Mouse (Mus musculus): ENCODE data around the gene Phrf1. TPM values are rescaled to one million over a fixed set of nuclear protein-coding genes. Genes with fewer than 3 reads are reported as not detected.

Gene Phrf1
- polyA plus RNA-seq, 1 experiment from 2014 or later: 59.5 TPM

DNA sequence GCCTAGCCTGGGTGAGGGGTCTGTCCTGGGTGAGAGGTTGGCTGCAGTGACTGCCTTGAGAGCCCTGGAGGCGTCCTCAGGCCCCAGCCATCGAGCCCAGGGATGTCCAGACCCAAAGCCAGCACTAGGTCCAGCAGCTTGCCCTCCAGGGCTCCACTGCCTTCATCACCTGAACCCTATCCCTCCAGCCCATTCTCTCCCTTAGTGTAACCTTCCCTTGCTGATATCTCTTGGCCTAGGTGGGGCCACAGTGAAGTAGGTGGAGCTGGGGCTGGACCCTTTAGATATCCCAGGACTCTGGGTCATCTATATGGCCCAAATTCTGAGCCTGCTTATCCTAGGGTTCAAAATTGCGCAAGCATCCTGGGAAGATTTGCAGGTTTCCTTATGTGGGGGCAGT, 19.1 kb upstream of the Phrf1 start:
- Histone ChIP-seq H3K4me3 (ENCODE audit: low read depth, low read length) (no peak overlapping the region), H3K4me1 (ENCODE audit: control insufficient read depth, insufficient read depth, low read length) (no peaks in the 10 kb centered on the region), H3K27me3 (ENCODE audit: control insufficient read depth, insufficient read depth, low read length) (no peaks in the 10 kb centered on the region), H3K9ac (replicated peaks; ENCODE audit: low read depth, low read length) (no peak overlapping the region), H3K4me2 (ENCODE audit: low read depth, low read length) (no peak overlapping the region), H3K36me3 (ENCODE audit: control insufficient read depth, insufficient read depth, low read length) (no peaks in the 10 kb centered on the region), H3K27ac (ENCODE audit: low read depth, low read length) (no peak overlapping the region), H3K9me3 (ENCODE audit: control insufficient read depth, low read length) (no peaks in the 10 kb centered on the region)
- no peak for ATAC-seq (ENCODE audit: low read depth)
- WGBS: 75% methylated on average over 3 of the region's 3 CpGs

DNA sequence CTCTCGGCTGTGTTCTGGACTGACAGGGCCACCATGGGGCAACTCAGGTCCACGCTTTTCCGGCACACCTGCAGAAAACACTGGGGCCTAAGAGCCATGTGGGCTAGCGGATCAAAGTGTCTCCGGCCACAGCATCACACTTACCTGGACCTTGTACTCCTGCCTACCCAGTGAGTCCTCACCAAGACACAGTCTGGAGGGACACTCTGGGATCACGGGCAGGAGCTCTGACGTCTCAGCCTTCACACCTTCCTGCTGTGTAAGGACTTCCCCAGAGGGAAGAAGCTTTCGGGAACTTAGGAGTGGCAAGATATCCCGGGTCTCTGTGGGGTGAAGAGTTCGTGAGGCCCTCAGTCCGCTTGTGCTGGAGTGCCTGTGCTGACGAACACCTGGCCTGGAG, 18.4 kb upstream of the Phrf1 start:
- WGBS: 87% methylated on average over 12 of the region's 12 CpGs
- Histone ChIP-seq H3K27ac (ENCODE audit: low read depth, low read length) (no peak overlapping the region), H3K4me1 (ENCODE audit: control insufficient read depth, insufficient read depth, low read length) (peaks cover 4% of the 10 kb centered on the region; the same call in 1 of the 2 replicates), H3K4me2 (ENCODE audit: low read depth, low read length) (no peak overlapping the region), H3K4me3 (ENCODE audit: low read depth, low read length) (no peak overlapping the region), H3K36me3 (ENCODE audit: control insufficient read depth, insufficient read depth, low read length) (no peaks in the 10 kb centered on the region), H3K27me3 (ENCODE audit: control insufficient read depth, insufficient read depth, low read length) (no peaks in the 10 kb centered on the region), H3K9me3 (ENCODE audit: control insufficient read depth, low read length) (no peaks in the 10 kb centered on the region), H3K9ac (replicated peaks; ENCODE audit: low read depth, low read length) (no peak overlapping the region)
- no peak for ATAC-seq (ENCODE audit: low read depth)

DNA sequence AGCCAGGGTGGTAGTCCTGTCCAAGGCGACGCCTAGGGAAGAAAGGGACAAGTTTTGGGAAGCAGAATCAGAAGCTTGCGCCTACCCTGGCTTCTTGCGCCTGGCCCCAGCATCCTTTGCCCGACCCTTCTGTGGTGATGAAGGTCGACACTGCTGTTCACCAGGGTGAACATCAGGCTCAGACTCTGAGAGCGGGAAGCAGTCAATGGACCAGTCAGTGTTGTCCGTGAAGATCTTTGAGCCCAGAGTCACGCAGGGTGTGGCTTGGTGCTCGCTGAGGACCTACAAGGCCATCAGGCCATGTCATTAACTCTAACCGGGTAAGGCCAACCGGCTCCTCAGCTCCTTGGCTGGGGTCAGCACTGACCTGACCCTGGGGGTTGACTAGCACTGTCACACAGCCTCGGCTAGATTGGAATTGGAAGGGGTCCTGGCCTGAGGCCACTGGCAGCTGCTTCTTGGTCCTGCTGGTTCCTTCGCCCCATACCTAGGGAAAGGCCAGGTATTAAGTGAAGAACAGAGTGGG, 17.9 kb upstream of the Phrf1 start:
- Histone ChIP-seq H3K9me3 (ENCODE audit: control insufficient read depth, low read length) (no peaks in the 10 kb centered on the region), H3K4me2 (ENCODE audit: low read depth, low read length) (no peak overlapping the region), H3K4me3 (ENCODE audit: low read depth, low read length) (no peak overlapping the region), H3K27ac (ENCODE audit: low read depth, low read length) (no peak overlapping the region), H3K36me3 (ENCODE audit: control insufficient read depth, insufficient read depth, low read length) (no peaks in the 10 kb centered on the region), H3K27me3 (ENCODE audit: control insufficient read depth, insufficient read depth, low read length) (no peaks in the 10 kb centered on the region), H3K9ac (replicated peaks; ENCODE audit: low read depth, low read length) (no peak overlapping the region), H3K4me1 (ENCODE audit: control insufficient read depth, insufficient read depth, low read length) (peaks cover 5% of the 10 kb centered on the region; the same call in 1 of the 2 replicates)
- no peak for ATAC-seq (ENCODE audit: low read depth)
- 89% methylated on average over 14 of the region's 14 CpGs for WGBS

DNA sequence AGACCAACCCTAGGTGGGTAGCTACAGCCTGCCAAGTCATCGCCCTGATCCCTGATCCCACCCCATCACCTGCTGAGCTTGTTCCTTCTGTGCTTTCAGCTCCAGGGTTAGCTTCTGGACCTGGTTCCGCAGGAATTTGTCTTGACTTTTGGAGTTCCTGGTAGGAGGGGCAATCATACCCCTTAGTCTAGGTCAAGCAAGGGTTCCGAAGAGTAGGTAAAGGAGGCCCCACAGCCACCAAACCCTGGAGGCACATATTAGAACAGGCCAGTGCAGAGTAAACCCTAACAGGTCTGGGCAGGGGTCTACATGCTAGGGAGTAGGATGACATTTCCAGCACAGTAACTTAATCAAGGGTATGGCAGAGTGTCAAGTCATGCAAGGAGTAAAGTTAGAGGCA, 15.5 kb upstream of the Phrf1 start:
- no peak for ATAC-seq (ENCODE audit: low read depth)
- 87% methylated on average over 3 of the region's 3 CpGs for WGBS
- no peaks in the 10 kb centered on the region for H3K9me3 ChIP-seq (ENCODE audit: control insufficient read depth, low read length)
- no peak overlapping the region for H3K27ac ChIP-seq (ENCODE audit: low read depth, low read length)
- no peak overlapping the region for H3K4me2 ChIP-seq (ENCODE audit: low read depth, low read length)
- no peaks in the 10 kb centered on the region for H3K27me3 ChIP-seq (ENCODE audit: control insufficient read depth, insufficient read depth, low read length)
- H3K4me3 ChIP-seq (ENCODE audit: low read depth, low read length): no peak overlapping the region
- H3K9ac ChIP-seq (replicated peaks; ENCODE audit: low read depth, low read length): no peak overlapping the region
- H3K36me3 ChIP-seq (ENCODE audit: control insufficient read depth, insufficient read depth, low read length): no peaks in the 10 kb centered on the region
- peaks cover 14% of the 10 kb centered on the region for H3K4me1 ChIP-seq (ENCODE audit: control insufficient read depth, insufficient read depth, low read length)

DNA sequence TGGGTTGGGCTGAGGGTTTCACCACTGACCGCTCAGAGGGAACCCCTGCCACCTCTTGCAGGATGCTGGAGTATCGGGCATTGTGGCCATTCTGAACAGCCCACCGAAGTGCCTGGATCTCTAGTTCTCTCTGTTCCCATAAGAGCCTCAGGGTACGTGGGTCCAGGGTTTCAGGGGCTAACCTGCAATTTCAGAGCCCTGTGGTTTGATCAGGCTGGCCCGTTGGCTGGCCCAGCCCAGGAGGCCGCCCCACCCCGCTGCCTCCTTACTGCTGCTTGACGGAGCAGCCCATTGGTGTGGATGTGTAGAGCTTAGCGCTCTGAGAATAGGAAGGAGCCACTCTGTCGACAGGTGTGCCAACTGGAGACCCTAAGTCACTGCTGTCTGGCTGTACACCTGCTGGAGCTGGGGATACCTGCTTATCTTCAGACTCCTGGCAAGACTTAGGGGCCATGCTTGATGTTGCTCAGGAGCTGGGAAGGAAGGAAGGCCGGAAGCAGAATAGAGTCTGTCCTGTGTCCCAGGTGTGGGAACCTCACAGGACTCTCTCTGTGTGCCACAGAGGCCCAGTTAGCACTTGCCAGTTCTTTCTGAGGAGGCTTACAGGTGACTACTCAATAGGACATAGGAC, 14.9 kb upstream of the Phrf1 start, which contains the start of gene Lmntd2:
Gene Lmntd2, minus strand, starts transcription at position 476 of the 631 bp plus-strand sequence.
- H3K36me3 ChIP-seq (ENCODE audit: control insufficient read depth, insufficient read depth, low read length): no peaks in the 10 kb centered on the region

DNA sequence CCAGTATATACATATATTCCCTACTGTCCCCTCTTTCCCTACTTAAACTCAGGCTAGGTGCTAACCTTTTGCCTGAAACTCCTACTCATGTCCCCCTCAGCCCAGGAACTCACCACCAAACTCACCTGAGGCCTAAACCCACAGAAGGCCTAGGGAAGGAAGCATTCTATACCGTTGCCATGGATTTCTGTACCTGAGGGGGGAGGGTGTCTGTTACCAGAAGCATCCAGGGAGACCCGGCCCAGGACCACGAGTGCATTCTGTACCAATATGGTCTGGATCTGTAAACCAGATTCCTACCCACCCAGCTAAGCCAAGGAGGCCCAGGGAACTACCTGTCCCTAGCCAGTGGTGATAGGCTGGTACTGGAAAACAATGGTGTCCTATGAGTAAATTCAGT, 14.3 kb upstream of the Phrf1 start:
- H3K4me3 ChIP-seq (ENCODE audit: low read depth, low read length): no peak overlapping the region
- H3K4me2 ChIP-seq (ENCODE audit: low read depth, low read length): no peak overlapping the region
- no peaks in the 10 kb centered on the region for H3K27me3 ChIP-seq (ENCODE audit: control insufficient read depth, insufficient read depth, low read length)
- WGBS: 82% methylated on average over 3 of the region's 3 CpGs
- H3K9me3 ChIP-seq (ENCODE audit: control insufficient read depth, low read length): no peaks in the 10 kb centered on the region
- H3K9ac ChIP-seq (replicated peaks; ENCODE audit: low read depth, low read length): no peak overlapping the region
- H3K27ac ChIP-seq (ENCODE audit: low read depth, low read length): no peak overlapping the region
- no peak for ATAC-seq (ENCODE audit: low read depth)
- peaks cover 14% of the 10 kb centered on the region for H3K4me1 ChIP-seq (ENCODE audit: control insufficient read depth, insufficient read depth, low read length)
- H3K36me3 ChIP-seq (ENCODE audit: control insufficient read depth, insufficient read depth, low read length): no peaks in the 10 kb centered on the region

More for the DNA sequence above, 14.9 kb upstream of the Phrf1 start, which contains the start of gene Lmntd2:
- H3K4me1 ChIP-seq (ENCODE audit: control insufficient read depth, insufficient read depth, low read length): peaks cover 14% of the 10 kb centered on the region
- H3K9me3 ChIP-seq (ENCODE audit: control insufficient read depth, low read length): no peaks in the 10 kb centered on the region
- peak within 1 kb of the TSS; percentile 56; the same call in 1 of the 2 replicates for H3K9ac ChIP-seq (replicated peaks; ENCODE audit: low read depth, low read length)
- H3K27me3 ChIP-seq (ENCODE audit: control insufficient read depth, insufficient read depth, low read length): no peaks in the 10 kb centered on the region
- WGBS: 97% methylated on average over 11 of the region's 11 CpGs
- peak within 1 kb of the TSS; percentile 67 for H3K4me3 ChIP-seq (ENCODE audit: low read depth, low read length)
- H3K4me2 ChIP-seq (ENCODE audit: low read depth, low read length): peak within 1 kb of the TSS; percentile 91
- no peak for ATAC-seq (ENCODE audit: low read depth)
- peak within 1 kb of the TSS; percentile 65 for H3K27ac ChIP-seq (ENCODE audit: low read depth, low read length)

DNA sequence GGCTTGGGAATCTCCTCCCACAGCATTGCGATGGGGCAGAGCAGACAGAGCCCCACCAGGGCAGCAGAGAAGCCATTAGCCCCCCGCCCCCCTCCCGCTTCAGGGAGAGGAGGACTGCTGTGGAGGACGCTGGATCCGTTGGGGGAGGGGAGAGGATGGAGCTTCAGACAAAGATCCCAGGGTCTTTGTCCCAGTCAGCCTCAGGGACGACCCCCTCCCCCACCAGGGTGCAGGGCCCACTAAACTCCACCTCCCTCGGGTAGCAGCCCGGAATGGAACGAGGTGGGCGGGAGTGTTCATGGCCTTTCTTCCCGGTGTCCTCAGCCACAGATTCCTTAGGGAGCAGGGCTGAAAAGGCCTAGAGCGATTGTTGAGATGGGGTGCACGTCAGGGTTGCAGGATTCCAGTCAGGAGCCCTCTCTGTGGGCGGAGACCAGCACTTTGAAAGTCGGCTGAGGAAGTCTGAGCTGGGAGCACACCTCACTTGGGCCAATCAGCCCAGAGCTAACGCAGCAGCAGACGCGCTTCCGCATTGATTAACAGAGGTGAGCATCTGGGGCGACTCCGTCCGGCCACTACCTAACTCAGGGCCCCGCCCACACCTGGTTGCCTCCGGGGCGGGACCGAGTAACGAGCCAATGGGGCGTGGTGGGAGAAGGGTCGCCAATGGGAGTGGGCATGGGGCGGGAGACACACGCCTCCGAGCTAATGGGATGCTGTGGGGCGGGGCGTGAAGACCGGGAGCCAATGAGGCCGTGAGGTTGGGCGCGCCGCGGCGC, 13.3 kb upstream of the Phrf1 start, which contains the start of gene Rassf7:
Gene Rassf7, plus strand, starts transcription at position 760 of the 779 bp plus-strand sequence.
- no peaks in the 10 kb centered on the region for H3K27me3 ChIP-seq (ENCODE audit: control insufficient read depth, insufficient read depth, low read length)
- under 1% methylated on average over 38 of the region's 41 CpGs for WGBS
- no peaks in the 10 kb centered on the region for H3K9me3 ChIP-seq (ENCODE audit: control insufficient read depth, low read length)
- H3K9ac ChIP-seq (replicated peaks; ENCODE audit: low read depth, low read length): peak within 1 kb of the TSS; percentile 56
- peak within 1 kb of the TSS; percentile 65 for H3K27ac ChIP-seq (ENCODE audit: low read depth, low read length)
- H3K4me3 ChIP-seq (ENCODE audit: low read depth, low read length): peak within 1 kb of the TSS; percentile 67
- H3K36me3 ChIP-seq (ENCODE audit: control insufficient read depth, insufficient read depth, low read length): no peaks in the 10 kb centered on the region
- peaks cover 14% of the 10 kb centered on the region for H3K4me1 ChIP-seq (ENCODE audit: control insufficient read depth, insufficient read depth, low read length)
- ATAC-seq (ENCODE audit: low read depth): peak; percentile 95
- peak within 1 kb of the TSS; percentile 91 for H3K4me2 ChIP-seq (ENCODE audit: low read depth, low read length)

DNA sequence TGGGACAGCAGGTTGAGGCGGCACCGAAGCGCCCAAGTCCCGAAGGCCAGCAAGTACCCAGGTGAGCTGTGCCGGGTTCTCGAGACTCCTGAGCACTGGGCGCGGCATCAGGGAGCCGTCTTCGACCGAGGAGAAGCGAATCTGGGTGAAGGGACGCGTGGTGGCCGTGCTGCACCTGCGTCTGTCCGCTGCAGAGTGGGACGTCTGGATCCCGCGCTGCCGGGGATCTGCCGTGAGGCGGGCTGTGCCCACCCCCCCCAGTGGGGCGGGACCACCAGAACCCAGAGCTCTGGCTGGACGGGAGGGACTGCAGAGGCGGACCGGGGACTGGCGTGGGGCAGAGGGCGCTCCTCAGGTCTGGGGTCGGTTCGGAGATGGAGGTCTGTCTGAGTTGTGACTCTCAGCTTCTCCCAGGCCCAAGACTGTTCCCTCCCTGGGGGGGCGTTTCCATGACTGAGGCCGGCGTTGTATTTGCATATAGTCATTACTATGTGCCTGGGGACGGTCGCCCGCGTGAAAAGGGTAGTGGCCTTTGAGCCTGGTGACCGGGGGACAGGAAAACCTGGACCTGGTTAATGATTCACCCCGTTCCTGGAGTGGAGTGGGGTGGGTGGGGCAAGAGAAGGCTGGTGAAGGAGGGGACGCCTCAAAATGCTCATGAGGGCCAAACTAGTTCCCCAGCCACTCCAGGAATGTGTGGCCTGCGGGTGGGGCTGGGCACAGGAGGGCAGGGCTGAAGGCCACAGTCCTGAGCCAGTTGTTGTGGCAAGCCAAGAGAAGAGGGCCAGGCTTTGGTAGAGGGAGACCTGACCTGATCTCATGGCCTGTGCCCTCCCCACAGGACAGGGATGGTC, 12.5 kb upstream of the Phrf1 start:
- H3K9me3 ChIP-seq (ENCODE audit: control insufficient read depth, low read length): no peaks in the 10 kb centered on the region
- ATAC-seq (ENCODE audit: low read depth): peak; percentile 72
- H3K27me3 ChIP-seq (ENCODE audit: control insufficient read depth, insufficient read depth, low read length): no peaks in the 10 kb centered on the region
- H3K4me1 ChIP-seq (ENCODE audit: control insufficient read depth, insufficient read depth, low read length): peaks cover 17% of the 10 kb centered on the region
- WGBS: under 1% methylated on average over 41 of the region's 42 CpGs
- no peaks in the 10 kb centered on the region for H3K36me3 ChIP-seq (ENCODE audit: control insufficient read depth, insufficient read depth, low read length)
- no peak overlapping the region for H3K27ac ChIP-seq (ENCODE audit: low read depth, low read length)
- H3K4me3 ChIP-seq (ENCODE audit: low read depth, low read length): peak overlapping the region; percentile 67
- H3K4me2 ChIP-seq (ENCODE audit: low read depth, low read length): peak overlapping the region; percentile 91
- peak overlapping the region; percentile 56 for H3K9ac ChIP-seq (replicated peaks; ENCODE audit: low read depth, low read length)

All from neural tube, embryonic 14.5 days (tissue).